Mouse (Mus musculus): ENCODE measurements around the gene Adck2. TPM values are rescaled to one million over a fixed set of nuclear protein-coding genes. Genes with fewer than 3 reads are reported as not detected.

The Adck2 gene
- total and polyA plus RNA-seq, 3 experiments = 4.8 to 17.7 (median 16.5) TPM

- Histone ChIP-seq H3K9ac (ENCODE audit: insufficient read depth, low read depth) (peak overlapping the region; percentile 85), H3K27me3 (replicated peaks) (peaks cover 7% of the 10 kb centered on the region), H3K4me1 (ENCODE audit: control insufficient read depth in 1 of 2, insufficient read depth in 2 of 2) (peaks cover 0 to 26% of the 10 kb centered on the region in 2 experiments; a peak in 3 of 4 replicates), H3K9me3 (replicated peaks; ENCODE audit: low read length) (peaks cover 2% of the 10 kb centered on the region), H3K36me3 (replicated peaks in 1 of 2; ENCODE audit: control insufficient read depth in 1 of 2, insufficient read depth in 1 of 2, low read length in 1 of 2) (peaks cover 0 to 3% of the 10 kb centered on the region in 2 experiments), H3K4me2 (ENCODE audit: insufficient read depth, low read depth, poor library complexity, severe bottlenecking) (peak overlapping the region; percentile 88), H3K27ac (ENCODE audit: insufficient read depth, low read depth) (peak overlapping the region; percentile 98), H3K4me3 (replicated peaks in 1 of 3; ENCODE audit: low read depth in 2 of 3, low read length in 2 of 3, poor library complexity in 1 of 3) (peak overlapping the region in 2 of 3 experiments; percentile 43 to 45), H3K79me2 (replicated peaks; ENCODE audit: control insufficient read depth, extremely low read depth, insufficient read depth, poor library complexity, severe bottlenecking) (no peaks in the 10 kb centered on the region; the same call in 1 of the 2 replicates)
- in situ Hi-C loops (cut with MboI; ENCODE audit: low pct_ligation_motif_present, low pct_unique_long_range_greater_than_20kb, low sequenced_read_pairs) (loop anchor here (5.0 kb wide), 1 partner anchor 35 kb away; no protein-coding TSS in a partner anchor), dilution Hi-C loops (cut with MboI; ENCODE audit: extremely low pct_ligation_motif_present, extremely low pct_unique_long_range_greater_than_20kb, low sequenced_read_pairs) (loop anchor here (25.0 kb wide), 1 partner anchor 90 kb away; no protein-coding TSS in a partner anchor)
- TF ChIP-seq PAX5 (IDR thresholded peaks at IDR 0.05; ENCODE audit: low read length) = no peak
- peak; percentile 92 for TF ChIP-seq IRF4 (IDR thresholded peaks at IDR 0.05; ENCODE audit: low read depth, low read length)
- no peak for TF ChIP-seq KAT2A (IDR thresholded peaks at IDR 0.05; ENCODE audit: insufficient replicate concordance, low read length)
- TF ChIP-seq RAD21 (IDR thresholded peaks at IDR 0.05; ENCODE audit: low read depth, low read length) = no peak
- 0 out of 2 replicates have a peak, but pooled peaks have one; percentile 46 for TF ChIP-seq UBTF (IDR thresholded peaks at IDR 0.05; ENCODE audit: low read depth, low read length)
- TF ChIP-seq GABPA (IDR thresholded peaks at IDR 0.05; ENCODE audit: insufficient replicate concordance, low read depth, low read length) = no peak
- TF ChIP-seq USF1 (IDR thresholded peaks at IDR 0.05; ENCODE audit: low read depth, low read length) = no peak
- 0 out of 2 replicates have a peak, but pooled peaks have one; percentile 35 for TF ChIP-seq MYC (IDR thresholded peaks at IDR 0.05; ENCODE audit: low read depth, low read length)
- peak; percentile 74 for TF ChIP-seq BHLHE40 (IDR thresholded peaks at IDR 0.05; ENCODE audit: low read depth, low read length)
- 0 out of 2 replicates have a peak, but pooled peaks have one; percentile 41 for TF ChIP-seq CHD1 (IDR thresholded peaks at IDR 0.05; ENCODE audit: low read depth, low read length)
- peak; percentile 81 for TF ChIP-seq TBP (conservative IDR thresholded peaks at IDR 0.05; ENCODE audit: low read depth, low read length)
- no peak for TF ChIP-seq MAFK (IDR thresholded peaks at IDR 0.05; ENCODE audit: insufficient replicate concordance, low read length)
- TF ChIP-seq HCFC1 (IDR thresholded peaks at IDR 0.05; ENCODE audit: low read depth, low read length) = peak; percentile 33; the same call in 1 of the 2 replicates
- TF ChIP-seq MAZ (IDR thresholded peaks at IDR 0.05; ENCODE audit: low read depth, low read length) = peak; percentile 97
- TF ChIP-seq MEF2A (IDR thresholded peaks at IDR 0.05; ENCODE audit: borderline replicate concordance, low read depth, low read length) = peak; percentile 77
- peak; percentile 82 for TF ChIP-seq TCF12 (IDR thresholded peaks at IDR 0.05; ENCODE audit: low read depth, low read length)
- no peak; the same call in 1 of the 2 replicates for TF ChIP-seq POLR2AphosphoS2 (IDR thresholded peaks at IDR 0.05; ENCODE audit: low read depth, low read length)
- peak; percentile 83 for TF ChIP-seq JUN (IDR thresholded peaks at IDR 0.05; ENCODE audit: insufficient read depth, low read depth, low read length)
- no peak for TF ChIP-seq SMC3 (IDR thresholded peaks at IDR 0.05; ENCODE audit: low read depth, low read length)
- no peak; the same call in 1 of the 2 replicates for TF ChIP-seq SIN3A (IDR thresholded peaks at IDR 0.05; ENCODE audit: low read length)
- no peak for TF ChIP-seq USF2 (conservative IDR thresholded peaks at IDR 0.05; ENCODE audit: low read depth, low read length)
- TF ChIP-seq EP300 (IDR thresholded peaks at IDR 0.05; ENCODE audit: low read length) = peak; percentile 81
- peak; percentile 86 for TF ChIP-seq JUND (conservative IDR thresholded peaks at IDR 0.05; ENCODE audit: low read depth, low read length)
- peak; percentile 64 for TF ChIP-seq ELF1 (IDR thresholded peaks at IDR 0.05; ENCODE audit: low read depth, low read length)
- no peak for TF ChIP-seq E2F4 (IDR thresholded peaks at IDR 0.05; ENCODE audit: insufficient replicate concordance, low read depth, low read length)
- no peak; the same call in 1 of the 2 replicates for TF ChIP-seq MXI1 (IDR thresholded peaks at IDR 0.05; ENCODE audit: low read depth, low read length)
- peak; percentile 83 for TF ChIP-seq ETS1 (conservative IDR thresholded peaks at IDR 0.05; ENCODE audit: low read depth, low read length)
- peak; percentile 64; the same call in 1 of the 2 replicates for TF ChIP-seq NELFE (IDR thresholded peaks at IDR 0.05; ENCODE audit: low read depth, low read length)
- no peak for TF ChIP-seq MAX (IDR thresholded peaks at IDR 0.05; ENCODE audit: low read length)
- no peak for TF ChIP-seq ZC3H11A (IDR thresholded peaks at IDR 0.05; ENCODE audit: low read depth, low read length)
- no peak for TF ChIP-seq ZKSCAN1 (IDR thresholded peaks at IDR 0.05; ENCODE audit: borderline replicate concordance, low read depth, low read length)
- TF ChIP-seq ZNF384 (IDR thresholded peaks at IDR 0.05; ENCODE audit: low read depth, low read length) = no peak
- peak; percentile 65 for TF ChIP-seq POLR2A (IDR thresholded peaks at IDR 0.05; ENCODE audit: low read depth, low read length)
- no peak for TF ChIP-seq CTCF (conservative IDR thresholded peaks at IDR 0.05 in 1 of 2, IDR thresholded peaks at IDR 0.05 in 1 of 2; ENCODE audit: low read depth in 2 of 2, low read length in 2 of 2)
- TF ChIP-seq NRF1 (IDR thresholded peaks at IDR 0.05; ENCODE audit: low read depth, low read length) = no peak
- TF ChIP-seq RCOR1 (conservative IDR thresholded peaks at IDR 0.05; ENCODE audit: low read depth, low read length) = peak; percentile 57
- TF ChIP-seq ZMIZ1 (IDR thresholded peaks at IDR 0.05; ENCODE audit: low read depth, low read length) = no peak
- TF ChIP-seq CHD2 (IDR thresholded peaks at IDR 0.05; ENCODE audit: low read length) = peak; percentile 96
- DNase-seq (ENCODE audit: extremely low read depth) = peak; percentile 98
Measured at GRCm38 (mm10) chr6:39551981-39552636, 21.6 kb upstream of the Adck2 start.

Data from CH12.LX (cell line).